Mouse (Mus musculus): Measurements from ENCODE around the gene Smad3. TPM values are rescaled to one million over a fixed set of nuclear protein-coding genes. Genes with fewer than 3 reads are reported as not detected.

Smad3 gene
- polyA plus RNA-seq, 1 experiment, result 30.2 TPM

- H3K4me3 ChIP-seq (ENCODE audit: extremely low read depth, insufficient read depth, insufficient read length), result no peak overlapping the region
- H3K36me3 ChIP-seq (ENCODE audit: control insufficient read depth, insufficient read depth, low read length), result no peaks in the 10 kb centered on the region
- no peaks in the 10 kb centered on the region for H3K27me3 ChIP-seq (ENCODE audit: control insufficient read depth, insufficient read depth, low read length)
- TF ChIP-seq CTCF (IDR thresholded peaks at IDR 0.05; ENCODE audit: extremely low read depth, insufficient read depth, insufficient read length, insufficient replicate concordance), result no peak
- TF ChIP-seq POLR2A (IDR thresholded peaks at IDR 0.05; ENCODE audit: low read depth, low read length), result no peak
- no peak for DNase-seq (ENCODE audit: low read depth in 1 of 2, low spot score in 2 of 2)
- WGBS, result 81% methylated on average over 1 of the region's 1 CpGs
- no peaks in the 10 kb centered on the region; the same call in 1 of the 2 replicates for H3K4me1 ChIP-seq (ENCODE audit: control insufficient read depth, insufficient read depth, insufficient read length)
- H3K27ac ChIP-seq (ENCODE audit: insufficient read depth, low read length), result no peak overlapping the region
Measured at GRCm38 (mm10) chr9:63791716-63792115, 33.9 kb upstream of the Smad3 start.

- Histone ChIP-seq H3K27me3 (ENCODE audit: control insufficient read depth, insufficient read depth, low read length) (no peaks in the 10 kb centered on the region), H3K4me3 (ENCODE audit: extremely low read depth, insufficient read depth, insufficient read length) (no peak overlapping the region), H3K4me1 (ENCODE audit: control insufficient read depth, insufficient read depth, insufficient read length) (peaks cover 3% of the 10 kb centered on the region; the same call in 1 of the 2 replicates), H3K27ac (ENCODE audit: insufficient read depth, low read length) (no peak overlapping the region), H3K36me3 (ENCODE audit: control insufficient read depth, insufficient read depth, low read length) (no peaks in the 10 kb centered on the region)
- DNase-seq (ENCODE audit: low read depth in 1 of 2, low spot score in 2 of 2), result no peak
- no peak for TF ChIP-seq POLR2A (IDR thresholded peaks at IDR 0.05; ENCODE audit: low read depth, low read length)
- 31% methylated on average over 6 of the region's 6 CpGs for WGBS
Measured at GRCm38 (mm10) chr9:63791275-63791674, 33.5 kb upstream of the Smad3 start.

GRCm38 (mm10) chr9:63790222-63790621 is 32.4 kb upstream of the Smad3 start:
- Histone ChIP-seq H3K4me3 (ENCODE audit: extremely low read depth, insufficient read depth, insufficient read length) (no peak overlapping the region), H3K36me3 (ENCODE audit: control insufficient read depth, insufficient read depth, low read length) (no peaks in the 10 kb centered on the region), H3K27ac (ENCODE audit: insufficient read depth, low read length) (no peak overlapping the region), H3K27me3 (ENCODE audit: control insufficient read depth, insufficient read depth, low read length) (no peaks in the 10 kb centered on the region), H3K4me1 (ENCODE audit: control insufficient read depth, insufficient read depth, insufficient read length) (peaks cover 13% of the 10 kb centered on the region; the same call in 1 of the 2 replicates)
- DNase-seq (ENCODE audit: low read depth in 1 of 2, low spot score in 2 of 2), result no peak
- WGBS, result 92% methylated on average over 4 of the region's 4 CpGs
- TF ChIP-seq POLR2A (IDR thresholded peaks at IDR 0.05; ENCODE audit: low read depth, low read length) (no peak), CTCF (IDR thresholded peaks at IDR 0.05; ENCODE audit: extremely low read depth, insufficient read depth, insufficient read length, insufficient replicate concordance) (no peak)

GRCm38 (mm10) chr9:63789386-63789785 is 31.6 kb upstream of the Smad3 start:
- WGBS, result 70% methylated on average over 7 of the region's 7 CpGs
- H3K36me3 ChIP-seq (ENCODE audit: control insufficient read depth, insufficient read depth, low read length), result no peaks in the 10 kb centered on the region

GRCm38 (mm10) chr9:63787606-63788005 is 29.8 kb upstream of the Smad3 start:
- WGBS, result 48% methylated on average over 3 of the region's 3 CpGs
- DNase-seq (ENCODE audit: low read depth in 1 of 2, low spot score in 2 of 2), result no peak
- Histone ChIP-seq H3K36me3 (ENCODE audit: control insufficient read depth, insufficient read depth, low read length) (no peaks in the 10 kb centered on the region), H3K27me3 (ENCODE audit: control insufficient read depth, insufficient read depth, low read length) (no peaks in the 10 kb centered on the region), H3K27ac (ENCODE audit: insufficient read depth, low read length) (no peak overlapping the region), H3K4me3 (ENCODE audit: extremely low read depth, insufficient read depth, insufficient read length) (no peak overlapping the region), H3K4me1 (ENCODE audit: control insufficient read depth, insufficient read depth, insufficient read length) (peaks cover 15% of the 10 kb centered on the region; the same call in 1 of the 2 replicates)
- no peak for TF ChIP-seq POLR2A (IDR thresholded peaks at IDR 0.05; ENCODE audit: low read depth, low read length)
- TF ChIP-seq CTCF (IDR thresholded peaks at IDR 0.05; ENCODE audit: extremely low read depth, insufficient read depth, insufficient read length, insufficient replicate concordance), result no peak

More at GRCm38 (mm10) chr9:63789386-63789785, 31.6 kb upstream of the Smad3 start:
- no peak overlapping the region for H3K4me3 ChIP-seq (ENCODE audit: extremely low read depth, insufficient read depth, insufficient read length)
- TF ChIP-seq POLR2A (IDR thresholded peaks at IDR 0.05; ENCODE audit: low read depth, low read length) (no peak), CTCF (IDR thresholded peaks at IDR 0.05; ENCODE audit: extremely low read depth, insufficient read depth, insufficient read length, insufficient replicate concordance) (no peak)
- DNase-seq (ENCODE audit: low read depth in 1 of 2, low spot score in 2 of 2), result no peak
- no peaks in the 10 kb centered on the region for H3K27me3 ChIP-seq (ENCODE audit: control insufficient read depth, insufficient read depth, low read length)
- H3K27ac ChIP-seq (ENCODE audit: insufficient read depth, low read length), result no peak overlapping the region
- peaks cover 15% of the 10 kb centered on the region; the same call in 1 of the 2 replicates for H3K4me1 ChIP-seq (ENCODE audit: control insufficient read depth, insufficient read depth, insufficient read length)

- Histone ChIP-seq H3K36me3 (ENCODE audit: control insufficient read depth, insufficient read depth, low read length) (no peaks in the 10 kb centered on the region), H3K27ac (ENCODE audit: insufficient read depth, low read length) (no peak overlapping the region), H3K27me3 (ENCODE audit: control insufficient read depth, insufficient read depth, low read length) (no peaks in the 10 kb centered on the region), H3K4me1 (ENCODE audit: control insufficient read depth, insufficient read depth, insufficient read length) (peaks cover 15% of the 10 kb centered on the region; the same call in 1 of the 2 replicates), H3K4me3 (ENCODE audit: extremely low read depth, insufficient read depth, insufficient read length) (no peak overlapping the region)
- TF ChIP-seq CTCF (IDR thresholded peaks at IDR 0.05; ENCODE audit: extremely low read depth, insufficient read depth, insufficient read length, insufficient replicate concordance), result no peak
- TF ChIP-seq POLR2A (IDR thresholded peaks at IDR 0.05; ENCODE audit: low read depth, low read length), result no peak
- DNase-seq (ENCODE audit: low read depth in 1 of 2, low spot score in 2 of 2), result no peak
- 76% methylated on average over 2 of the region's 2 CpGs for WGBS
Measured at GRCm38 (mm10) chr9:63787086-63787485, 29.3 kb upstream of the Smad3 start.

- H3K4me1 ChIP-seq (ENCODE audit: control insufficient read depth, insufficient read depth, insufficient read length), result peaks cover 15% of the 10 kb centered on the region; the same call in 1 of the 2 replicates
- DNase-seq (ENCODE audit: low read depth in 1 of 2, low spot score in 2 of 2), result no peak
- no peaks in the 10 kb centered on the region for H3K27me3 ChIP-seq (ENCODE audit: control insufficient read depth, insufficient read depth, low read length)
Measured at GRCm38 (mm10) chr9:63786026-63786670, 28.4 kb upstream of the Smad3 start.

More at GRCm38 (mm10) chr9:63786026-63786670, 28.4 kb upstream of the Smad3 start:
- TF ChIP-seq CTCF (IDR thresholded peaks at IDR 0.05; ENCODE audit: extremely low read depth, insufficient read depth, insufficient read length, insufficient replicate concordance) (no peak), POLR2A (IDR thresholded peaks at IDR 0.05; ENCODE audit: low read depth, low read length) (no peak)
- Histone ChIP-seq H3K27ac (ENCODE audit: insufficient read depth, low read length) (no peak overlapping the region), H3K4me3 (ENCODE audit: extremely low read depth, insufficient read depth, insufficient read length) (no peak overlapping the region), H3K36me3 (ENCODE audit: control insufficient read depth, insufficient read depth, low read length) (no peaks in the 10 kb centered on the region)
- 40% methylated on average over 5 of the region's 5 CpGs for WGBS

All from spleen, adult 2 months (tissue).